Mouse (Mus musculus) adrenal gland, postnatal 10 days (tissue): ENCODE measurements around the gene Tnnc2. TPM values are rescaled to one million over a fixed set of nuclear protein-coding genes. Genes with fewer than 3 reads are reported as not detected.

Source experiments
- DNase-seq: peaks from one replicate; pipeline ENCODE4 v3.0.0; 2021; ENCODE audit warnings: mixed read lengths
- total RNA-seq, 2 experiments: library from RNA; stranded (reverse); gene quantifications; 2 replicates each; pipeline ENCODE4 v1.2.3; 2021

Tnnc2 gene
- total RNA-seq, 2 experiments from 2014 or later: 221 to 908 TPM

DNA sequence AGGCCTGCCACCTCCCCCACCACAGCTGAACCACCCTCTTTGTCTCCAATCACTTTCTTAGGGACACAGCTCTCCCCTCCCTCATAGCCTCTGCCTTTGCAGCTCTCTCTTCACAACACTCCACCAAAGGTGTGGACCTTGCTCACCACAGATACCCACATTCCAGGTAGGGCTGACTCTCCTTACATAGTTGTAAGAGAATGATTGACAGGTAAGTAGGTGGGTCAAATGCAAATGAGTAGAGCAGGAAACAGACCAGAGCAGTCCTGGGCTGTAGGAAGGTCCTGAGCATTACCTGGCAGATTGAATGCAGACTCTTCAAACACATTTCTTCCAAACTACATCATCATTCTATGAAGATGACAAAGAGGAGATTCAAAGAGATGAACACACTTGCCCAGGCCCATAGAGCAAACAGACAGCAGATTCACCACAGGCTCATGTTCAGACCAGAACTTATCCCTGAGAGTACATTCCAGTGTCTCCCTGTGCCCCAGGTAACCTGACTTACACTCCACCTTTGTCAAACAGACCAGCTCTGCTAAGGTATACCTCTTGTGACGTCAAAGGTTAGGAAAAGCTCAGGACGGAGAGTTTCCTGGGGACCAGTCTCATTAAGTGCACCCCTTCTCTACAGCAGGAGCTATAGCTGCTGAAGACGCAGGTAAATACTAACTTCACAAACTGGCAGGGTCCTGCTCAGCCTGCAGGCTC lies 42.2 kb downstream of the Tnnc2 start:
- DNase-seq: no peak

DNA sequence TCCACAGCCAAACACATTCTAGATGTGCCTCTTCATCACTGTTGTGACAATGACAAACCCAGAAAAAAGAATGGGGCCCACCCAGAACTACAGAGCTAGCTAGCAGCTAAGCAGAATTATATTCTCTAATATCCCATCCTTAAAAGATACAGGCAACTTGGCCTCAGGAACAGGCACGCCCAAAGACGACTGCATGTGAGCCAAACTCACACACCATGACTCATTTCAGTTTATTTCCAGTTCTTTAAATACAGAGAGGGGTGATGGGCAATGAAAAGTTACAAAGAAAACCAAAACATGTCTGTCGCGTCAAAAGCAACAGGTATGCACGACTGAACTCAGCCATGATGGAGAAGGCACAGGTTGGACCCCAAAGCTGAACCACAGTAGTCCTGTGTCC lies 44.3 kb downstream of the Tnnc2 start:
- no peak for DNase-seq

DNA sequence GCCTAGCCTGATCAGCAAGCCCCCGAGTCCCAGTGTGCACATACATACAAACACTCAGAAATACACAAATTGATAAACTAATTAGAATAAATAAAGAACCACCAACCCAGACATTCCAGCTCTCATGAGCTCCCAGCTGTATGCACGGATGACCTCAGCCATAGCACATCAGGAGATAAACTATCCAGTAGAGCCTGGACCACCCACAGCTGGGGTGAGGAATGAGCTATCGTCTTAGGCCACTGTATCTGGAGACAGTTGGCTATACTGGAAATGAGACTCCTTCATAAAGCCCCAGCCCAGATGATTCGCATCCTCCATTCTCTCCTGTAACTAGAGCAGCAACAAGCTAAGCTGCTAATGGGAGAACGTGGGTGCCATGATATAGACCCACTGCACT lies 44.9 kb downstream of the Tnnc2 start:
- DNase-seq: no peak

DNA sequence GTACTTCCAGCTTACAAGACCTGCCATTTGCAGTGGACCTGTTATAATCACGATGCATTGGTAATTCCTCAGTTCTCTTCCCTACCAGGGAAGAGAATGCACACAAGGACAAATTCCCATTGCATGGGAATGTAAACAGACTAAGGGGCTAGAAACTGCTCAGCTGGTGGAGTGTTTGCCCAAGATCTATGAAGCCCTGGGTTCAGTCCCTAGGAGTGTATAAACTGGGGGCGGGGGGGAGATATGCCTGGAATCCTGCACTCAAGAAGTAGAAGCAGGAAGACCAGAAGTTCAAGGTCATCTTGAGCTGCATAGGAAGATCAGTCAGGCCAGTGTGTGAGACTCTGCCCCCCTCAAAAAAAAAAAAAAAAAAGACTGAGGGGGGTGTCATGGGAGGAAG lies 46.5 kb downstream of the Tnnc2 start:
- no peak for DNase-seq

DNA sequence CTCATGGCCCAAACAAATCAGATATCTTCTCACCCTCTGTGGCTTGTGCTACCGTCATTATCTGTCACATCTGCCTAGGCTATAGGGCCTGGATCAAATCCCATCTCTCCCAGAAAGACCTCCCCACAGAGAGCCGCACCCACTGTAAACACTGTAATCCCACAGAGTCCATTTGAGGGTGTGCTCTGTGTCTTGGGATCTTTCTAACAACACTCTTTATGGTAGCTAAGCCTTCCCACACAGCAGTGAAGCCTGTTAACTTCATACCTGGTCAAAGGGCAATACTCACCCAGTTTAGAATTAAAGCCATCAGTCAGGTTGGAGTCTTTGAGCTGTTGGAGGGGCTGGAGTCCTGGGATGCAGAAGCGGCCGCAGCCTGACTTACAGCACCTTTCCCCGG lies 48.0 kb downstream of the Tnnc2 start:
- DNase-seq: no peak

Other genes with a start within 250 kb of the Tnnc2 start
- gene Wfdc2, start 217.6 kb downstream of the Tnnc2 start, total RNA-seq: 1 to 10 TPM; 1.9 to 2.9 TPM
- not detected for gene Spint3, start 206.5 kb downstream of the Tnnc2 start, total RNA-seq
- 1 to 10 TPM in 1 of 2 experiments, under 1 TPM in 1; 0.51 to 1.0 TPM for gene Wfdc6a, start 194.5 kb downstream of the Tnnc2 start, total RNA-seq
- gene Eppin, start 186.4 kb downstream of the Tnnc2 start, total RNA-seq: not detected
- gene Wfdc6b, start 166.4 kb downstream of the Tnnc2 start, total RNA-seq: not detected
- gene Wfdc8, start 166.3 kb downstream of the Tnnc2 start, total RNA-seq: under 1 TPM in 1 of 2 experiments, not detected in 1; 0.09 TPM
- not detected for gene Wfdc16, start 141.2 kb downstream of the Tnnc2 start, total RNA-seq
- not detected for gene Wfdc10, start 123.9 kb downstream of the Tnnc2 start, total RNA-seq
- gene Wfdc9, start 123.4 kb downstream of the Tnnc2 start, total RNA-seq: not detected
- not detected for gene Wfdc11, start 105.9 kb downstream of the Tnnc2 start, total RNA-seq
- gene Wfdc13, start 94.9 kb downstream of the Tnnc2 start, total RNA-seq: not detected
- not detected for gene Spint4, start 81.5 kb downstream of the Tnnc2 start, total RNA-seq
- not detected for gene Spint5, start 64.7 kb downstream of the Tnnc2 start, total RNA-seq
- under 1 TPM; 0.54 to 0.70 TPM for gene Wfdc3, start 34.0 kb downstream of the Tnnc2 start, total RNA-seq
- gene Dnttip1, start 34.0 kb downstream of the Tnnc2 start, total RNA-seq: 10 to 100 TPM; 39.1 to 42.1 TPM
- 10 to 100 TPM; 28.1 to 33.7 TPM for gene Ube2c, start 10.1 kb downstream of the Tnnc2 start, total RNA-seq
- 10 to 100 TPM; 36.9 to 39.0 TPM for gene Snx21, start 5.9 kb upstream of the Tnnc2 start, total RNA-seq
- gene Acot8, start 24.9 kb upstream of the Tnnc2 start, total RNA-seq: 10 to 100 TPM; 28.6 to 33.9 TPM
- 1 to 10 TPM; 4.0 to 4.1 TPM for gene Zswim3, start 25.1 kb upstream of the Tnnc2 start, total RNA-seq
- 1 to 10 TPM; 6.9 to 8.5 TPM for gene Zswim1, start 42.7 kb upstream of the Tnnc2 start, total RNA-seq
- not detected for gene Spata25, start 48.6 kb upstream of the Tnnc2 start, total RNA-seq
- gene Ctsa, start 52.9 kb upstream of the Tnnc2 start, total RNA-seq: 100 to 1,000 TPM; 100 to 103 TPM
- gene Neurl2, start 53.5 kb upstream of the Tnnc2 start, total RNA-seq: 1 to 10 TPM; 3.4 to 8.0 TPM
- gene Pltp, start 77.7 kb upstream of the Tnnc2 start, total RNA-seq: 10 to 100 TPM; 31.5 to 36.6 TPM
- gene Pcif1, start 99.3 kb upstream of the Tnnc2 start, total RNA-seq: 10 to 100 TPM; 47.1 to 55.0 TPM
- 10 to 100 TPM; 13.4 to 16.2 TPM for gene Zfp335, start 131.8 kb upstream of the Tnnc2 start, total RNA-seq
- gene Mmp9, start 160.8 kb upstream of the Tnnc2 start, total RNA-seq: 10 to 100 TPM in 1 of 2 experiments, 1 to 10 TPM in 1; 2.6 to 24.5 TPM
- 1 to 10 TPM; 4.5 to 7.7 TPM for gene Slc12a5, start 180.8 kb upstream of the Tnnc2 start, total RNA-seq